Mouse (Mus musculus) MEL (cell line): ENCODE data around the gene Slc16a3. TPM values are rescaled to one million over a fixed set of nuclear protein-coding genes. Genes with fewer than 3 reads are reported as not detected.
A peak's percentile ranks its signal among the peaks of the same experiment; 100 is the strongest.

Source experiments
- DNase-seq: peaks from one replicate; pipeline ENCODE4 v3.0.0; 2011; ENCODE audit warnings: low read depth, low spot score
- H3K27ac ChIP-seq: 2 replicates; pipeline ENCODE4 v1.5.1; 2012; ENCODE audit warnings: low read depth, mild to moderate bottlenecking, control low read depth, low read length, moderate library complexity; ENCODE audit not compliant: control insufficient read depth
- H3K27me3 ChIP-seq, 2 experiments: fragments of 150-350 bp in 1 of 2; sonication (generic) in 1 of 2; 2 replicates each; pipeline ENCODE4 v1.6.1; 2012; ENCODE audit warnings: low read length in 2 of 2, mild to moderate bottlenecking in 2 of 2, improper control_type of control experiment in 1 of 2, moderate library complexity in 1 of 2; ENCODE audit not compliant: insufficient read depth in 2 of 2, control insufficient read depth in 1 of 2
- H3K36me3 ChIP-seq, 2 experiments: 2 replicates each; pipeline ENCODE4 v1.6.1; 2012 to 2014; ENCODE audit warnings: low read length in 2 of 2, improper control_type of control experiment in 1 of 2, inconsistent platforms in 1 of 2, mild to moderate bottlenecking in 1 of 2; ENCODE audit not compliant: insufficient read depth in 2 of 2, control insufficient read depth in 1 of 2
- H3K4me1 ChIP-seq, 2 experiments: fragments of 150-350 bp in 1 of 2; sonication (generic) in 1 of 2; 2 replicates each; pipeline ENCODE4 v1.6.1; 2012; ENCODE audit warnings: low read length in 2 of 2, improper control_type of control experiment in 1 of 2, mild to moderate bottlenecking in 1 of 2; ENCODE audit not compliant: insufficient read depth in 2 of 2, control insufficient read depth in 1 of 2
- H3K4me3 ChIP-seq, 2 experiments: fragments of 150-350 bp in 1 of 2; sonication (generic) in 1 of 2; 2 replicates each; pipeline ENCODE4 v1.5.1; 2012; ENCODE audit warnings: low read depth in 2 of 2, low read length in 2 of 2, mild to moderate bottlenecking in 2 of 2, moderate library complexity in 2 of 2, control low read depth in 1 of 2, improper control_type of control experiment in 1 of 2; ENCODE audit not compliant: control insufficient read depth in 1 of 2, insufficient read depth in 1 of 2
- H3K79me2 ChIP-seq: 2 replicates; pipeline ENCODE4 v1.6.1; 2012; ENCODE audit warnings: mild to moderate bottlenecking, low read length, moderate library complexity; ENCODE audit not compliant: control insufficient read depth, poor library complexity, insufficient read depth
- H3K9ac ChIP-seq: 2 replicates; pipeline ENCODE4 v1.6.1; 2012; ENCODE audit warnings: low read depth, mild to moderate bottlenecking, control low read depth, low read length, moderate library complexity; ENCODE audit not compliant: control insufficient read depth, poor library complexity, severe bottlenecking
- H3K9me3 ChIP-seq: fragments of 150-350 bp; sonication (generic); replicated peaks from 2 replicates; pipeline ENCODE4 v1.6.1; 2012; ENCODE audit warnings: mild to moderate bottlenecking, low read length, improper control_type of control experiment, moderate library complexity; ENCODE audit not compliant: insufficient read depth
- BHLHE40 ChIP-seq: IDR thresholded peaks from 2 replicates; pipeline ENCODE4 v1.6.1; 2012; ENCODE audit warnings: low read depth, mild to moderate bottlenecking, inconsistent platforms, low read length, improper control_type of control experiment, borderline replicate concordance
- CHD2 ChIP-seq: IDR thresholded peaks from 2 replicates; pipeline ENCODE4 v1.6.1; 2011; ENCODE audit warnings: low read length, improper control_type of control experiment
- ELF1 ChIP-seq: IDR thresholded peaks from 2 replicates; pipeline ENCODE4 v1.6.1; 2014; ENCODE audit warnings: low read depth, mild to moderate bottlenecking, inconsistent platforms, low read length, improper control_type of control experiment, moderate library complexity
- EP300 ChIP-seq, 2 experiments: IDR thresholded peaks; 2 replicates each; pipeline ENCODE4 v1.6.1; 2011; ENCODE audit warnings: improper control_type of control experiment in 2 of 2, low read length in 2 of 2, low read depth in 1 of 2, mild to moderate bottlenecking in 1 of 2
- ETS1 ChIP-seq: IDR thresholded peaks from 2 replicates; pipeline ENCODE4 v1.6.1; 2012; ENCODE audit warnings: low read depth, mild to moderate bottlenecking, inconsistent platforms, low read length, improper control_type of control experiment, moderate library complexity
- GATA1 ChIP-seq: IDR thresholded peaks from 2 replicates; pipeline ENCODE4 v1.6.1; 2011; ENCODE audit warnings: low read depth, low read length, improper control_type of control experiment
- HCFC1 ChIP-seq: IDR thresholded peaks from 2 replicates; pipeline ENCODE4 v1.6.1; 2012; ENCODE audit warnings: low read depth, mild to moderate bottlenecking, inconsistent platforms, low read length, improper control_type of control experiment, moderate library complexity
- JUND ChIP-seq: IDR thresholded peaks from 2 replicates; pipeline ENCODE4 v1.6.1; 2011; ENCODE audit warnings: low read depth, mild to moderate bottlenecking, improper control_type of control experiment, low read length
- KAT2A ChIP-seq: conservative IDR thresholded peaks from 2 replicates; pipeline ENCODE4 v1.6.1; 2012; ENCODE audit warnings: low read depth, low read length, improper control_type of control experiment, inconsistent platforms
- MAFK ChIP-seq: IDR thresholded peaks from 2 replicates; pipeline ENCODE4 v1.6.1; 2011; ENCODE audit warnings: low read depth, mild to moderate bottlenecking, low read length, improper control_type of control experiment, borderline replicate concordance
- MAX ChIP-seq: IDR thresholded peaks from 2 replicates; pipeline ENCODE4 v1.6.1; 2011; ENCODE audit warnings: low read length, improper control_type of control experiment
- MXI1 ChIP-seq: IDR thresholded peaks from 2 replicates; pipeline ENCODE4 v1.6.1; 2011; ENCODE audit warnings: mild to moderate bottlenecking, low read depth, low read length, improper control_type of control experiment
- MYC ChIP-seq: IDR thresholded peaks from 2 replicates; pipeline ENCODE4 v1.6.1; 2011; ENCODE audit warnings: low read depth, mild to moderate bottlenecking, low read length, improper control_type of control experiment, moderate library complexity
- NELFE ChIP-seq: IDR thresholded peaks from 2 replicates; pipeline ENCODE4 v1.6.1; 2011; ENCODE audit warnings: low read depth, low read length, improper control_type of control experiment
- POLR2AphosphoS2 ChIP-seq: IDR thresholded peaks from 2 replicates; pipeline ENCODE4 v1.6.1; 2011; ENCODE audit warnings: low read length, improper control_type of control experiment
- RCOR1 ChIP-seq: IDR thresholded peaks from 2 replicates; pipeline ENCODE4 v1.6.1; 2012; ENCODE audit warnings: low read depth, mild to moderate bottlenecking, inconsistent platforms, low read length, improper control_type of control experiment
- SIN3A ChIP-seq: IDR thresholded peaks from 2 replicates; pipeline ENCODE4 v1.6.1; 2012; ENCODE audit warnings: low read length, improper control_type of control experiment, inconsistent platforms
- SMC3 ChIP-seq: IDR thresholded peaks from 2 replicates; pipeline ENCODE4 v1.6.1; 2011; ENCODE audit warnings: low read depth, low read length, improper control_type of control experiment
- TAL1 ChIP-seq: IDR thresholded peaks from 2 replicates; pipeline ENCODE4 v1.6.1; 2012; ENCODE audit warnings: mild to moderate bottlenecking, inconsistent platforms, low read length, moderate library complexity, mixed read lengths
- TCF12 ChIP-seq: IDR thresholded peaks from 2 replicates; pipeline ENCODE4 v1.6.1; 2014; ENCODE audit warnings: low read depth, mild to moderate bottlenecking, inconsistent platforms, low read length, improper control_type of control experiment, moderate library complexity
- UBTF ChIP-seq: IDR thresholded peaks from 2 replicates; pipeline ENCODE4 v1.6.1; 2012; ENCODE audit warnings: low read depth, mild to moderate bottlenecking, inconsistent platforms, low read length, improper control_type of control experiment, moderate library complexity, borderline replicate concordance; ENCODE audit not compliant: insufficient read depth
- ZKSCAN1 ChIP-seq: IDR thresholded peaks from 2 replicates; pipeline ENCODE4 v1.6.1; 2012; ENCODE audit warnings: low read depth, mild to moderate bottlenecking, inconsistent platforms, low read length, improper control_type of control experiment, moderate library complexity
- polyA plus RNA-seq, 2 experiments: library from polyadenylated mRNA; stranded (reverse) in 1 of 2; unstranded in 1 of 2; fragments of >175 nt in 1 of 2; fragments of >200 nt in 1 of 2; gene quantifications; 2 replicates each; pipeline versions ENCODE4 v1.2.1 to v1.2.4; 2012; ENCODE audit warnings: low replicate concordance in 2 of 2, low read depth in 1 of 2; ENCODE audit not compliant: insufficient read length in 2 of 2, insufficient read depth in 1 of 2, missing spikeins in 1 of 2
- total RNA-seq: library from RNA; depleted of rRNA; stranded (reverse); fragments of 300-350 nt; gene quantifications from 2 replicates; pipeline ENCODE4 v1.2.3, GENCODE M21; 2012; rRNA removed

The Slc16a3 gene
- total RNA-seq (570 and 748 TPM in 2 replicates), polyA plus RNA-seq (100 to 1,000 TPM in 1 of 2 experiments, 10 to 100 TPM in 1; 85.7 to 610 TPM)

DNA sequence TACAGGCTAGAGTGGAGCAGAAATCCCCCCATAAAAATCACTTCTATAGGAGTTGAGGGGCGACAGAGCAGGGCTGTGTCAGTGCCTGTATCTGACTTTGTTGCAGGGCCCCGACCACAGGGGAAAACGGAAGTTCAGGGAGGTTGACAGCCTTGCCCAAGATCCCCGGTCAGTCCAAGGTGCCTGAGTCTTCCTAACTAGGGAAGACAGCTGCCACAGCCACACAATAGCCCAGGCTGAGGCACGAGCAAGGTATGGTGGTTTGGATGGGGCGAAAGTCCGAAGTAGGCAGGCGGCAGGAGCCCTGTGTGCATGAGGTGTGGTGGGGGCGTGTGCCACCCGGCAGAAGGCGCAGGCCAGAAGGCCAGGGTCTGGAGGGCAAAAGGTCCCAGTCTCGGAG is at the start of gene Slc16a3:
Gene Slc16a3, plus strand, starts transcription at position 153 of the 400 bp plus-strand sequence.
- H3K4me3 ChIP-seq: peak within 1 kb of the TSS; percentile 76 to 78
- H3K9me3 ChIP-seq: no peaks in the 10 kb centered on the region
- peaks cover 5 to 18% of the 10 kb centered on the region in 2 experiments for H3K36me3 ChIP-seq
- peak; percentile 87 for DNase-seq
- peaks cover 4 to 24% of the 10 kb centered on the region in 2 experiments for H3K4me1 ChIP-seq
- peak within 1 kb of the TSS; percentile 89 for H3K9ac ChIP-seq
- H3K79me2 ChIP-seq: peaks cover 42% of the 10 kb centered on the region
- peak within 1 kb of the TSS; percentile 70 for H3K27ac ChIP-seq
- H3K27me3 ChIP-seq: no peaks in the 10 kb centered on the region
- TF ChIP-seq UBTF (0 out of 2 replicates have a peak, but pooled peaks have one; percentile 42), KAT2A (no peak), SIN3A (peak; percentile 17; the same call in 1 of the 2 replicates), POLR2AphosphoS2 (no peak), JUND (no peak), MYC (no peak), CHD2 (no peak), RCOR1 (no peak), SMC3 (peak; percentile 1; the same call in 1 of the 2 replicates), ZKSCAN1 (no peak), HCFC1 (0 out of 2 replicates have a peak, but pooled peaks have one; percentile 25)

- peak; percentile 87 for DNase-seq
- Histone ChIP-seq H3K27me3 (no peaks in the 10 kb centered on the region), H3K79me2 (no peaks in the 10 kb centered on the region), H3K27ac (peak overlapping the region; percentile 65), H3K9ac (peak overlapping the region; percentile 29; the same call in 1 of the 2 replicates), H3K9me3 (no peaks in the 10 kb centered on the region), H3K4me3 (0 out of 4 replicates have a peak overlapping the region, but pooled peaks of 1 of the 2 experiments have one; percentile 14), H3K4me1 (peaks cover 9 to 10% of the 10 kb centered on the region in 2 experiments), H3K36me3 (peaks cover 2 to 13% of the 10 kb centered on the region in 2 experiments)
- TF ChIP-seq EP300 (IDR thresholded peaks at IDR 0.05; ENCODE audit: low read depth in 1 of 2, low read length in 2 of 2) (peak; percentile 84 to 90), MXI1 (peak; percentile 58; the same call in 1 of the 2 replicates), RCOR1 (0 out of 2 replicates have a peak, but pooled peaks have one; percentile 56), TCF12 (peak; percentile 88), NELFE (no peak), CHD2 (no peak), MYC (peak; percentile 54; the same call in 1 of the 2 replicates), GATA1 (peak; percentile 92), BHLHE40 (no peak; the same call in 1 of the 2 replicates), MAX (0 out of 2 replicates have a peak, but pooled peaks have one; percentile 20), SMC3 (0 out of 2 replicates have a peak, but pooled peaks have one; percentile 4), JUND (0 out of 2 replicates have a peak, but pooled peaks have one; percentile 48), HCFC1 (0 out of 2 replicates have a peak, but pooled peaks have one; percentile 48), SIN3A (peak; percentile 85), ETS1 (peak; percentile 70; the same call in 1 of the 2 replicates), ELF1 (no peak), MAFK (peak; percentile 23; the same call in 1 of the 2 replicates), TAL1 (peak; percentile 82)
Measured at GRCm38 (mm10) chr11:120900276-120901244, 47.7 kb upstream of the Slc16a3 start.
